In the genomic region with DNA sequence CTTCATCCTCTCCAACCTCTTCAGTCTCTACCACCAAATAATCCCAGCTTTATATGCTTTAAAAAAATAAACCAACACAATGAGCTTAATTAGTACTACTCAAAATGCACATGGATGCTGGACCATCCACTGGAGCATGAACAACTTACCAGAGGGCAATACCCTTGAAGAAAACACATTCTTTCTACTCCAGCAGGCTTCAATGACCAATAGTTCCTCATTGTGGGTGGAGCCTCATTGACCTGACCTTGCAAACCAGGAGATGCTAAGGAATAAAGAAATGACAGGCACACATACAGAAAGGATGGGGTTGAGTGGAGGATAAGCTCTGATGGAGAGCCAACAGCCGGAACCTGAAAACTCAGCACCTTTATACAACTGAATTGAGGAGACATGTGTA, we compare ENCODE assay signal across 23 mouse cellular contexts.
"Had no signal": no experiment of that assay in that cellular context is flagged by ENCODE, and none has a peak within 500 bp of the region (broad histone marks: within the 10 kb centered on the region; RNA-seq: fewer than 3 reads in every experiment).

No protein-coding gene starts in this region.

- H3K4me3 ChIP-seq: gastrocnemius, adult 2 months; heart, embryonic 10.5 days; heart, embryonic 12.5 days; hindbrain, embryonic 10.5 days; hindbrain, embryonic 12.5 days; intestine, embryonic 15.5 days; limb, embryonic 13.5 days; limb, embryonic 15.5 days; liver, embryonic 12.5 days had no signal

- H3K9me3 ChIP-seq: heart, embryonic 10.5 days; heart, embryonic 12.5 days; hindbrain, embryonic 10.5 days; hindbrain, embryonic 12.5 days; intestine, embryonic 15.5 days; limb, embryonic 13.5 days; limb, embryonic 15.5 days; liver, embryonic 12.5 days had no signal

- H3K27ac ChIP-seq: gastrocnemius, adult 2 months; heart, embryonic 10.5 days; hindbrain, embryonic 10.5 days; hindbrain, embryonic 12.5 days; hindbrain, embryonic 14.5 days; intestine, embryonic 15.5 days; limb, embryonic 13.5 days; limb, embryonic 15.5 days; liver, embryonic 12.5 days; liver, embryonic 14.5 days had no signal

- H3K36me3 ChIP-seq: heart, embryonic 10.5 days; heart, embryonic 12.5 days; hindbrain, embryonic 10.5 days; hindbrain, embryonic 12.5 days; intestine, embryonic 15.5 days; limb, embryonic 13.5 days; limb, embryonic 15.5 days; liver, embryonic 12.5 days had no signal

- H3K4me2 ChIP-seq: heart, embryonic 12.5 days; hindbrain, embryonic 12.5 days; hindbrain, embryonic 14.5 days; intestine, embryonic 15.5 days; limb, embryonic 13.5 days; limb, embryonic 15.5 days; liver, embryonic 12.5 days had no signal

- H3K4me1 ChIP-seq: hindbrain, embryonic 10.5 days; hindbrain, embryonic 12.5 days; intestine, embryonic 15.5 days; limb, embryonic 13.5 days; limb, embryonic 15.5 days had no signal

- DNase-seq: gastrocnemius, adult 2 months; gastrocnemius, postnatal 10 days; gastrocnemius, postnatal 25 days; heart, postnatal 10 days; heart, postnatal 4 days; layer of hippocampus, adult 9-11 months; layer of hippocampus, postnatal 36 days; left cerebral cortex, postnatal 4 days; lung, adult 18-20 months had no signal

- H3K27me3 ChIP-seq: heart, embryonic 12.5 days; hindbrain, embryonic 12.5 days; intestine, embryonic 15.5 days; limb, embryonic 13.5 days; limb, embryonic 15.5 days; liver, embryonic 12.5 days had no signal

- H3K9ac ChIP-seq: heart, embryonic 12.5 days; hindbrain, embryonic 12.5 days; hindbrain, embryonic 14.5 days; intestine, embryonic 15.5 days; limb, embryonic 13.5 days; limb, embryonic 15.5 days; liver, embryonic 12.5 days; liver, embryonic 14.5 days had no signal

- ATAC-seq: forebrain, embryonic 16.5 days; hindbrain, embryonic 16.5 days; inflammation-experienced regulatory T-cells, adult 6 months; intestine, embryonic 15.5 days; intestine, postnatal 0 days; liver, embryonic 12.5 days had no signal
